Mouse (Mus musculus) neural tube, embryonic 15.5 days (tissue): ENCODE results near the gene Zfp84. TPM values are rescaled to one million over a fixed set of nuclear protein-coding genes. Genes with fewer than 3 reads are reported as not detected.
"Not testable (repeated sequence)": the region's sequence is repeated elsewhere in the genome, so short reads cannot be mapped to it uniquely, and the experiment has no call there.

Experiments
- ATAC-seq: fragments of 200-750 bp; cut with Nextera tagmentation; 2 replicates; pipeline ENCODE4 v1.8.0; 2017; ENCODE audit warnings: mild to moderate bottlenecking, moderate TSS enrichment, moderate library complexity; ENCODE audit not compliant: low FRiP score
- H3K27ac ChIP-seq: fragments of 300-500 bp; sonication (generic); replicated peaks from 2 replicates; pipeline ENCODE4 v1.5.1; 2015; ENCODE audit warnings: mild to moderate bottlenecking, inconsistent platforms
- H3K27me3 ChIP-seq: fragments of 300-500 bp; sonication (generic); replicated peaks from 2 replicates; pipeline ENCODE4 v1.6.1; 2015; ENCODE audit warnings: inconsistent platforms
- H3K36me3 ChIP-seq: fragments of 300-500 bp; sonication (generic); 2 replicates; pipeline ENCODE4 v1.6.1; 2015; ENCODE audit warnings: inconsistent platforms
- H3K4me1 ChIP-seq: fragments of 300-500 bp; sonication (generic); 2 replicates; pipeline ENCODE4 v1.6.1; 2015; ENCODE audit warnings: inconsistent platforms
- H3K4me2 ChIP-seq: fragments of 300-500 bp; sonication (generic); 2 replicates; pipeline ENCODE4 v1.6.1; 2015; ENCODE audit warnings: inconsistent platforms, mild to moderate bottlenecking, moderate library complexity
- H3K4me3 ChIP-seq: fragments of 300-500 bp; sonication (generic); replicated peaks from 2 replicates; pipeline ENCODE4 v1.5.1; 2015; ENCODE audit warnings: mild to moderate bottlenecking, inconsistent platforms
- H3K9ac ChIP-seq: fragments of 300-500 bp; sonication (generic); replicated peaks from 2 replicates; pipeline ENCODE4 v1.6.1; 2015; ENCODE audit warnings: mild to moderate bottlenecking, inconsistent platforms
- H3K9me3 ChIP-seq: fragments of 300-500 bp; sonication (generic); replicated peaks from 2 replicates; pipeline ENCODE4 v1.6.1; 2016; ENCODE audit warnings: inconsistent platforms
- WGBS: fragments of 180-500 bp; shearing (Covaris S2); methylation state at CpG from one replicate; pipeline ENCODE4 v1.1.7; 2015; ENCODE audit warnings: mixed read lengths; 5-methylcytosine and 5-hydroxymethylcytosine counted together
- polyA plus RNA-seq: library from polyadenylated mRNA; unstranded; fragments of >200 nt; fragmentation: Nextera tagmentation; extraction: Ambion mirVana; gene quantifications from 2 replicates; pipeline ENCODE4 v1.2.1, GENCODE M21; 2015

Zfp84 gene
- 13.2 and 14.1 TPM in 2 replicates for polyA plus RNA-seq

GRCm38 (mm10) chr7:29768090-29768900 lies at the start of gene Zfp84:
TSS of gene Zfp84 (plus strand) at chr7:29768552.
- no peaks in the 10 kb centered on the region for H3K27me3 ChIP-seq
- peaks cover 12% of the 10 kb centered on the region for H3K36me3 ChIP-seq
- H3K9me3 ChIP-seq: no peaks in the 10 kb centered on the region
- H3K4me3 ChIP-seq: peak within 1 kb of the TSS; percentile 78
- under 1% methylated on average over 32 of the region's 32 CpGs for WGBS
- H3K9ac ChIP-seq: peak within 1 kb of the TSS; percentile 69
- H3K4me2 ChIP-seq: peak within 1 kb of the TSS; percentile 80
- ATAC-seq: peak; percentile 93
- peaks cover 33% of the 10 kb centered on the region for H3K4me1 ChIP-seq
- H3K27ac ChIP-seq: peak within 1 kb of the TSS; percentile 86

- WGBS: 38% methylated on average over 17 of the region's 17 CpGs
- not testable (repeated sequence) for H3K27me3 ChIP-seq, H3K27ac ChIP-seq, H3K4me3 ChIP-seq, ATAC-seq, H3K9ac ChIP-seq, H3K36me3 ChIP-seq, H3K4me1 ChIP-seq, H3K9me3 ChIP-seq
- H3K4me2 ChIP-seq: peak overlapping the region; percentile 15; the same call in 1 of the 2 replicates
Measured at GRCm38 (mm10) chr7:29725461-29726142, 42.8 kb upstream of the Zfp84 start.

GRCm38 (mm10) chr7:29726860-29727259 lies 41.5 kb upstream of the Zfp84 start, which contains the start of gene Catsperg2:
TSS of gene Catsperg2 (minus strand) at chr7:29727032.
- ATAC-seq, H3K36me3 ChIP-seq, H3K9me3 ChIP-seq, H3K4me3 ChIP-seq, H3K9ac ChIP-seq, H3K27ac ChIP-seq, H3K27me3 ChIP-seq, H3K4me1 ChIP-seq: not testable (repeated sequence)
- WGBS: 58% methylated on average over 11 of the region's 11 CpGs
- H3K4me2 ChIP-seq: peak within 1 kb of the TSS; percentile 15; the same call in 1 of the 2 replicates

- no peak for ATAC-seq
- Histone ChIP-seq H3K36me3 (no peaks in the 10 kb centered on the region), H3K27me3 (no peaks in the 10 kb centered on the region), H3K4me2 (no peak overlapping the region), H3K4me1 (no peaks in the 10 kb centered on the region), H3K9ac (no peak overlapping the region), H3K9me3 (peaks cover 5% of the 10 kb centered on the region; the same call in 1 of the 2 replicates), H3K4me3 (no peak overlapping the region), H3K27ac (no peak overlapping the region)
- 94% methylated on average over 2 of the region's 2 CpGs for WGBS
Measured at GRCm38 (mm10) chr7:29728055-29728454, 40.3 kb upstream of the Zfp84 start.

- H3K27me3 ChIP-seq: no peaks in the 10 kb centered on the region
- no peaks in the 10 kb centered on the region for H3K9me3 ChIP-seq
- no peak for ATAC-seq
- 88% methylated on average over 3 of the region's 3 CpGs for WGBS
- H3K4me2 ChIP-seq: no peak overlapping the region
- H3K4me3 ChIP-seq: no peak overlapping the region
- no peaks in the 10 kb centered on the region for H3K36me3 ChIP-seq
- H3K4me1 ChIP-seq: no peaks in the 10 kb centered on the region
- H3K9ac ChIP-seq: no peak overlapping the region
- H3K27ac ChIP-seq: no peak overlapping the region
Measured at GRCm38 (mm10) chr7:29742258-29742657, 26.1 kb upstream of the Zfp84 start.

GRCm38 (mm10) chr7:29760476-29760875 lies 7.9 kb upstream of the Zfp84 start:
- no peaks in the 10 kb centered on the region for H3K27me3 ChIP-seq
- H3K9me3 ChIP-seq: no peaks in the 10 kb centered on the region
- no peaks in the 10 kb centered on the region for H3K4me1 ChIP-seq
- H3K9ac ChIP-seq: no peak overlapping the region
- no peak overlapping the region for H3K4me2 ChIP-seq
- H3K36me3 ChIP-seq: no peaks in the 10 kb centered on the region
- H3K4me3 ChIP-seq: no peak overlapping the region
- 82% methylated on average over 5 of the region's 5 CpGs for WGBS
- no peak for ATAC-seq
- no peak overlapping the region for H3K27ac ChIP-seq

GRCm38 (mm10) chr7:29764702-29765101 lies 3.6 kb upstream of the Zfp84 start:
- no peaks in the 10 kb centered on the region for H3K9me3 ChIP-seq
- no peak overlapping the region for H3K4me3 ChIP-seq
- H3K4me2 ChIP-seq: no peak overlapping the region
- H3K9ac ChIP-seq: no peak overlapping the region
- no peak overlapping the region for H3K27ac ChIP-seq
- H3K4me1 ChIP-seq: peaks cover 24% of the 10 kb centered on the region
- no peaks in the 10 kb centered on the region for H3K27me3 ChIP-seq
- ATAC-seq: no peak
- 84% methylated on average over 7 of the region's 7 CpGs for WGBS
- no peaks in the 10 kb centered on the region for H3K36me3 ChIP-seq

- WGBS: under 1% methylated on average over 15 of the region's 15 CpGs
- Histone ChIP-seq H3K4me2 (peak overlapping the region; percentile 80), H3K27me3 (no peaks in the 10 kb centered on the region), H3K9me3 (no peaks in the 10 kb centered on the region), H3K36me3 (peaks cover 6% of the 10 kb centered on the region; the same call in 1 of the 2 replicates), H3K27ac (peak overlapping the region; percentile 86), H3K9ac (peak overlapping the region; percentile 45), H3K4me3 (peak overlapping the region; percentile 78), H3K4me1 (peaks cover 33% of the 10 kb centered on the region)
- peak; percentile 67 for ATAC-seq
Measured at GRCm38 (mm10) chr7:29767058-29767686, 1.2 kb upstream of the Zfp84 start.

- Histone ChIP-seq H3K4me3 (peak overlapping the region; percentile 78), H3K27ac (peak overlapping the region; percentile 86), H3K4me2 (peak overlapping the region; percentile 80), H3K9me3 (no peaks in the 10 kb centered on the region), H3K4me1 (peaks cover 33% of the 10 kb centered on the region), H3K27me3 (no peaks in the 10 kb centered on the region), H3K36me3 (peaks cover 19% of the 10 kb centered on the region), H3K9ac (peak overlapping the region; percentile 69)
- no peak for ATAC-seq
- 7% methylated on average over 10 of the region's 10 CpGs for WGBS
Measured at GRCm38 (mm10) chr7:29768980-29769379, 628 bp downstream of the Zfp84 start.

- Histone ChIP-seq H3K4me2 (no peak overlapping the region), H3K9ac (no peak overlapping the region), H3K9me3 (no peaks in the 10 kb centered on the region), H3K4me1 (peaks cover 17% of the 10 kb centered on the region), H3K36me3 (peaks cover 62% of the 10 kb centered on the region), H3K27ac (no peak overlapping the region), H3K27me3 (no peaks in the 10 kb centered on the region), H3K4me3 (no peak overlapping the region)
- 92% methylated on average over 7 of the region's 7 CpGs for WGBS
- no peak for ATAC-seq
Measured at GRCm38 (mm10) chr7:29773503-29773902, 5.2 kb downstream of the Zfp84 start.

- 85% methylated on average over 3 of the region's 3 CpGs for WGBS
- H3K4me3 ChIP-seq: no peak overlapping the region
- no peak overlapping the region for H3K27ac ChIP-seq
- no peak overlapping the region for H3K9ac ChIP-seq
- H3K4me2 ChIP-seq: no peak overlapping the region
- peaks cover 12% of the 10 kb centered on the region for H3K4me1 ChIP-seq
- peaks cover 68% of the 10 kb centered on the region for H3K36me3 ChIP-seq
- no peak for ATAC-seq
- H3K9me3 ChIP-seq: no peaks in the 10 kb centered on the region
- no peaks in the 10 kb centered on the region for H3K27me3 ChIP-seq
Measured at GRCm38 (mm10) chr7:29774371-29774770, 6.0 kb downstream of the Zfp84 start.
